21 mouse cellular contexts compared by ENCODE assay signal in genomic region chr6:126088489-126089265, GRCm38 (mm10).
DNase-seq lines count a peak whose midpoint lies in the region.
"Had no signal": no experiment of that assay in that cellular context is flagged by ENCODE, and none has a peak within 500 bp of the region (broad histone marks: within the 10 kb centered on the region; RNA-seq: fewer than 3 reads in every experiment).

No protein-coding gene starts in this region.

- no peak overlapping the region for H3K4me3 ChIP-seq in heart, embryonic 10.5 days
- H3K4me3 ChIP-seq: embryonic facial prominence, embryonic 10.5 days; forebrain, embryonic 13.5 days; heart, adult 2 months; heart, embryonic 15.5 days; hindbrain, embryonic 13.5 days had no signal

- no peaks in the 10 kb centered on the region for H3K9me3 ChIP-seq in heart, embryonic 10.5 days
- H3K9me3 ChIP-seq: embryonic facial prominence, embryonic 10.5 days; forebrain, embryonic 13.5 days; heart, embryonic 15.5 days; hindbrain, embryonic 13.5 days had no signal

- WGBS in heart, embryonic 10.5 days = 89% methylated on average over 12 of the region's 12 CpGs

- intact Hi-C loops in gastrocnemius, postnatal 36 days (cut with DNase I) = no loop called here
- intact Hi-C loops in heart, postnatal 36 days (cut with DNase I) = no loop called here

- H3K4me1 ChIP-seq in heart, embryonic 10.5 days = 0 out of 2 replicates have a peak, but pooled peaks cover 6% of the 10 kb centered on the region
- H3K4me1 ChIP-seq: forebrain, embryonic 13.5 days; heart, embryonic 15.5 days; hindbrain, embryonic 13.5 days had no signal

- H3K27ac ChIP-seq in heart, embryonic 10.5 days = no peak overlapping the region
- H3K27ac ChIP-seq: embryonic facial prominence, embryonic 10.5 days; forebrain, embryonic 13.5 days; heart, adult 2 months; heart, embryonic 15.5 days; hindbrain, embryonic 13.5 days; hindbrain, postnatal 0 days had no signal

- peak; percentile 30 for DNase-seq in adrenal gland, postnatal 10 days
- DNase-seq in adrenal gland, postnatal 4 days (ENCODE audit: low spot score in 2 of 2) = no peak
- DNase-seq in gastrocnemius, postnatal 25 days = peak; percentile 63
- no peak for DNase-seq in gastrocnemius, postnatal 36 days
- DNase-seq in heart, embryonic 10.5 days (ENCODE audit: low spot score) = peak; percentile 67
- DNase-seq in heart, postnatal 36 days = no peak
- DNase-seq in urinary bladder, adult 2 months (ENCODE audit: low spot score) = peak; percentile 11
- no peak for DNase-seq in urinary bladder, postnatal 14 days (ENCODE audit: low spot score)
- DNase-seq: adrenal gland, postnatal 25 days; B cell, adult 2 months; cerebellum, adult 2 months; cerebellum, postnatal 10 days; forebrain, postnatal 0 days; kidney, adult 11 months had no signal

- no peaks in the 10 kb centered on the region for H3K36me3 ChIP-seq in heart, embryonic 10.5 days
- H3K36me3 ChIP-seq: embryonic facial prominence, embryonic 10.5 days; G1E; heart, embryonic 15.5 days; hindbrain, embryonic 13.5 days had no signal

- H3K27me3 ChIP-seq in heart, embryonic 10.5 days (ENCODE audit: insufficient read depth, poor library complexity, severe bottlenecking) = no peaks in the 10 kb centered on the region
- H3K27me3 ChIP-seq: forebrain, embryonic 13.5 days; heart, embryonic 15.5 days; hindbrain, embryonic 13.5 days had no signal

Comparison
In these comparisons a context has a peak if more than half of its experiments do, and no peak if none do; other contexts are left out.
1. DNase-seq: peak in adrenal gland, postnatal 10 days (single experiment), gastrocnemius, postnatal 25 days (single experiment), heart, embryonic 10.5 days (single experiment) and urinary bladder, adult 2 months (single experiment); none in adrenal gland, postnatal 4 days (0 of 2), gastrocnemius, postnatal 36 days (0 of 2), heart, postnatal 36 days (0 of 2) and urinary bladder, postnatal 14 days (single experiment).